Mouse (Mus musculus) intestine, embryonic 14.5 days (tissue): Measurements from ENCODE around the gene Catsper4. TPM values are rescaled to one million over a fixed set of nuclear protein-coding genes. Genes with fewer than 3 reads are reported as not detected.

Experiments
- polyA plus RNA-seq: library from polyadenylated mRNA; unstranded; fragments of >200 nt; fragmentation: Nextera tagmentation; extraction: Ambion mirVana; gene quantifications from 2 replicates; pipeline ENCODE4 v1.2.1, GENCODE M21; 2014

The Catsper4 gene
- polyA plus RNA-seq, 1 experiment from 2014 or later = not detected

Other genes starting within 250 kb of the Catsper4 start
- gene Dhdds, start 226.5 kb downstream of the Catsper4 start, polyA plus RNA-seq = 43.5 and 46.6 TPM in 2 replicates
- 0.05 and 0.08 TPM in 2 replicates for gene Lin28a, start 208.5 kb downstream of the Catsper4 start, polyA plus RNA-seq
- gene Zfp683, start 173.5 kb downstream of the Catsper4 start, polyA plus RNA-seq = not detected in 2 replicates
- gene Crybg2, start 166.6 kb downstream of the Catsper4 start, polyA plus RNA-seq = 8.9 and 11.4 TPM in 2 replicates
- gene Cd52, start 132.3 kb downstream of the Catsper4 start, polyA plus RNA-seq = 23.5 and 24.3 TPM in 2 replicates
- gene Ubxn11, start 124.8 kb downstream of the Catsper4 start, polyA plus RNA-seq = 5.7 and 8.1 TPM in 2 replicates
- gene Sh3bgrl3, start 98.6 kb downstream of the Catsper4 start, polyA plus RNA-seq = 377 and 393 TPM in 2 replicates
- gene Cep85, start 40.3 kb downstream of the Catsper4 start, polyA plus RNA-seq = 46.8 and 60.1 TPM in 2 replicates
- not detected in 2 replicates for gene Gm7534, start 24.4 kb downstream of the Catsper4 start, polyA plus RNA-seq
- gene Cnksr1, start 11.0 kb upstream of the Catsper4 start, polyA plus RNA-seq = 6.1 and 7.5 TPM in 2 replicates
- gene E130218I03Rik, start 16.3 kb upstream of the Catsper4 start, polyA plus RNA-seq = 0.24 and 0.41 TPM in 2 replicates
- gene Zfp593, start 18.2 kb upstream of the Catsper4 start, polyA plus RNA-seq = 17.5 and 20.7 TPM in 2 replicates
- not detected in 2 replicates for gene Gm30191, start 19.6 kb upstream of the Catsper4 start, polyA plus RNA-seq
- gene Grrp1, start 26.7 kb upstream of the Catsper4 start, polyA plus RNA-seq = 3.8 and 4.5 TPM in 2 replicates
- 18.4 and 20.5 TPM in 2 replicates for gene Pdik1l, start 60.5 kb upstream of the Catsper4 start, polyA plus RNA-seq
- gene Trim63, start 87.7 kb upstream of the Catsper4 start, polyA plus RNA-seq = 0.09 TPM in 1 of 2 replicates, not detected in the other
- 0.19 and 0.26 TPM in 2 replicates for gene Slc30a2, start 115.8 kb upstream of the Catsper4 start, polyA plus RNA-seq
- 1.2 and 1.4 TPM in 2 replicates for gene Extl1, start 156.5 kb upstream of the Catsper4 start, polyA plus RNA-seq
- gene Pafah2, start 168.9 kb upstream of the Catsper4 start, polyA plus RNA-seq = 28.4 and 32.5 TPM in 2 replicates
- 1,522 and 1,793 TPM in 2 replicates for gene Stmn1, start 240.9 kb upstream of the Catsper4 start, polyA plus RNA-seq